Mouse (Mus musculus): ENCODE measurements around the gene Gadd45g.

GRCm38 (mm10) chr13:51837402-51837801, 9.1 kb upstream of the Gadd45g start:
- TF ChIP-seq CTCF (IDR thresholded peaks at IDR 0.05; ENCODE audit: control insufficient read depth, insufficient read depth, insufficient read length) (no peak), MYOG (IDR thresholded peaks at IDR 0.05; ENCODE audit: control insufficient read depth, extremely low read depth, insufficient read length) (no peak), MAX (IDR thresholded peaks at IDR 0.05) (no peak)
